10 mouse cellular contexts compared by ENCODE assay signal in genomic region chr2:75136618-75137017, GRCm38 (mm10).
DNase-seq lines count a peak whose midpoint lies in the region; ATAC-seq and TF ChIP-seq lines count a peak whose summit lies in the region.
"Had no signal": no experiment of that assay in that cellular context is flagged by ENCODE, and none has a peak within 500 bp of the region (broad histone marks: within the 10 kb centered on the region; RNA-seq: fewer than 3 reads in every experiment).

No protein-coding gene starts in this region.

- peaks cover 14% of the 10 kb centered on the region for H3K4me1 ChIP-seq in hindbrain, embryonic 13.5 days (replicated peaks)
- H3K4me1 ChIP-seq in hindbrain, embryonic 12.5 days = peaks cover 9% of the 10 kb centered on the region
- H3K4me1 ChIP-seq in neural tube, embryonic 11.5 days (ENCODE audit: control insufficient read depth, insufficient read depth, low read length) = peaks cover 10% of the 10 kb centered on the region; the same call in 1 of the 2 replicates
- H3K4me1 ChIP-seq in intestine, embryonic 16.5 days (ENCODE audit: control insufficient read depth, insufficient read depth, low read length) = 0 out of 2 replicates have a peak, but pooled peaks cover 4% of the 10 kb centered on the region
- no peaks in the 10 kb centered on the region; the same call in 1 of the 2 replicates for H3K4me1 ChIP-seq in neural tube, embryonic 14.5 days (ENCODE audit: control insufficient read depth, insufficient read depth, low read length)
- H3K4me1 ChIP-seq in thymus, adult 2 months (replicated peaks; ENCODE audit: control insufficient read depth, insufficient read depth, low read length) = no peaks in the 10 kb centered on the region

- H3K9ac ChIP-seq in hindbrain, embryonic 13.5 days = no peak overlapping the region
- no peak overlapping the region for H3K9ac ChIP-seq in hindbrain, embryonic 12.5 days
- peak overlapping the region; percentile 41; the same call in 1 of the 2 replicates for H3K9ac ChIP-seq in neural tube, embryonic 11.5 days (ENCODE audit: low read length)
- H3K9ac ChIP-seq in intestine, embryonic 16.5 days (ENCODE audit: low read depth, low read length) = no peak overlapping the region
- peak overlapping the region; percentile 54; the same call in 1 of the 2 replicates for H3K9ac ChIP-seq in neural tube, embryonic 14.5 days (replicated peaks; ENCODE audit: low read depth, low read length)

- no peak for TF ChIP-seq CTCF in thymus, adult 2 months (IDR thresholded peaks at IDR 0.05; ENCODE audit: borderline replicate concordance, control insufficient read depth, extremely low read depth, insufficient read depth, low read length, poor library complexity)

- no peaks in the 10 kb centered on the region for H3K36me3 ChIP-seq in hindbrain, embryonic 13.5 days
- no peaks in the 10 kb centered on the region for H3K36me3 ChIP-seq in hindbrain, embryonic 12.5 days
- no peaks in the 10 kb centered on the region for H3K36me3 ChIP-seq in neural tube, embryonic 11.5 days (ENCODE audit: control insufficient read depth, insufficient read depth, low read length)
- H3K36me3 ChIP-seq in intestine, embryonic 16.5 days (ENCODE audit: control insufficient read depth, insufficient read depth, low read length) = no peaks in the 10 kb centered on the region
- H3K36me3 ChIP-seq in neural tube, embryonic 14.5 days (ENCODE audit: control insufficient read depth, insufficient read depth, low read length) = no peaks in the 10 kb centered on the region
- H3K36me3 ChIP-seq in thymus, adult 2 months (ENCODE audit: control insufficient read depth, insufficient read depth, low read length) = no peaks in the 10 kb centered on the region

- H3K4me2 ChIP-seq in hindbrain, embryonic 13.5 days = peak overlapping the region; percentile 85
- no peak overlapping the region for H3K4me2 ChIP-seq in hindbrain, embryonic 12.5 days (replicated peaks)
- peak overlapping the region; percentile 99 for H3K4me2 ChIP-seq in neural tube, embryonic 11.5 days (ENCODE audit: low read depth)
- H3K4me2 ChIP-seq in intestine, embryonic 16.5 days (ENCODE audit: low read depth, low read length) = no peak overlapping the region
- H3K4me2 ChIP-seq in neural tube, embryonic 14.5 days (ENCODE audit: low read depth, low read length) = peak overlapping the region; percentile 98; the same call in 1 of the 2 replicates

- peaks cover 79% of the 10 kb centered on the region for H3K27me3 ChIP-seq in hindbrain, embryonic 13.5 days
- peaks cover 76% of the 10 kb centered on the region for H3K27me3 ChIP-seq in hindbrain, embryonic 12.5 days
- peaks cover 11% of the 10 kb centered on the region for H3K27me3 ChIP-seq in neural tube, embryonic 11.5 days (ENCODE audit: control insufficient read depth, insufficient read depth, low read length)
- peaks cover 26% of the 10 kb centered on the region for H3K27me3 ChIP-seq in intestine, embryonic 16.5 days (replicated peaks; ENCODE audit: control insufficient read depth, insufficient read depth, low read length)
- no peaks in the 10 kb centered on the region for H3K27me3 ChIP-seq in neural tube, embryonic 14.5 days (ENCODE audit: control insufficient read depth, insufficient read depth, low read length)
- H3K27me3 ChIP-seq in thymus, adult 2 months (ENCODE audit: control insufficient read depth, insufficient read depth, low read length) = peaks cover 7% of the 10 kb centered on the region; the same call in 1 of the 2 replicates

- 12% methylated on average over 8 of the region's 8 CpGs for WGBS in hindbrain, embryonic 13.5 days
- 12% methylated on average over 8 of the region's 8 CpGs for WGBS in hindbrain, embryonic 12.5 days
- 14% methylated on average over 8 of the region's 8 CpGs for WGBS in neural tube, embryonic 11.5 days
- whole genome bisulfite sequencing in intestine, embryonic 16.5 days = 27% methylated on average over 8 of the region's 8 CpGs
- 17% methylated on average over 8 of the region's 8 CpGs for whole genome bisulfite sequencing in neural tube, embryonic 14.5 days
- 48% methylated on average over 8 of the region's 8 CpGs for WGBS in thymus, adult 2 months

- no peak overlapping the region for H3K27ac ChIP-seq in hindbrain, embryonic 13.5 days
- H3K27ac ChIP-seq in hindbrain, embryonic 12.5 days = no peak overlapping the region
- H3K27ac ChIP-seq in neural tube, embryonic 11.5 days (ENCODE audit: low read depth, low read length) = no peak overlapping the region
- no peak overlapping the region for H3K27ac ChIP-seq in intestine, embryonic 16.5 days (ENCODE audit: low read length)
- no peak overlapping the region for H3K27ac ChIP-seq in neural tube, embryonic 14.5 days (ENCODE audit: low read depth, low read length)
- H3K27ac ChIP-seq in thymus, adult 2 months (ENCODE audit: control insufficient read depth, insufficient read depth, low read length) = no peak overlapping the region

- no peaks in the 10 kb centered on the region for H3K9me3 ChIP-seq in hindbrain, embryonic 13.5 days
- no peaks in the 10 kb centered on the region for H3K9me3 ChIP-seq in hindbrain, embryonic 12.5 days (replicated peaks)
- H3K9me3 ChIP-seq in neural tube, embryonic 11.5 days (ENCODE audit: control insufficient read depth, low read length) = no peaks in the 10 kb centered on the region
- no peaks in the 10 kb centered on the region for H3K9me3 ChIP-seq in intestine, embryonic 16.5 days (ENCODE audit: control insufficient read depth, low read length)
- H3K9me3 ChIP-seq in neural tube, embryonic 14.5 days (ENCODE audit: control insufficient read depth, low read length) = no peaks in the 10 kb centered on the region

- ATAC-seq in hindbrain, embryonic 13.5 days (ENCODE audit: low FRiP score) = no peak
- ATAC-seq in hindbrain, embryonic 12.5 days (ENCODE audit: low FRiP score) = no peak
- no peak for ATAC-seq in neural tube, embryonic 11.5 days (ENCODE audit: insufficient read depth, low FRiP score, low TSS enrichment)
- ATAC-seq in intestine, embryonic 16.5 days = no peak
- ATAC-seq in neural tube, embryonic 14.5 days (ENCODE audit: low read depth) = no peak
- no peak for ATAC-seq in erythroblast, adult 5-6 weeks (replicated peaks; ENCODE audit: low FRiP score, poor library complexity, severe bottlenecking)

- no peak for TF ChIP-seq POLR2A in thymus, adult 2 months (IDR thresholded peaks at IDR 0.05; ENCODE audit: control insufficient read depth, extremely low read depth, insufficient read depth, low read length, poor library complexity)

- no peak for DNase-seq in neural tube, embryonic 11.5 days (ENCODE audit: low spot score)
- no peak for DNase-seq in neural tube, embryonic 10.5 days (ENCODE audit: extremely low spot score, low spot score)
- no peak for DNase-seq in thymus, adult 2 months
- DNase-seq: lung, postnatal 4 days; thymus, postnatal 25 days had no signal

- peak overlapping the region; percentile 44 for H3K4me3 ChIP-seq in hindbrain, embryonic 13.5 days
- H3K4me3 ChIP-seq in hindbrain, embryonic 12.5 days = no peak overlapping the region
- no peak overlapping the region; the same call in 1 of the 2 replicates for H3K4me3 ChIP-seq in neural tube, embryonic 11.5 days (ENCODE audit: low read depth, low read length)
- H3K4me3 ChIP-seq in intestine, embryonic 16.5 days (ENCODE audit: low read length) = peak overlapping the region; percentile 42
- H3K4me3 ChIP-seq in neural tube, embryonic 14.5 days (ENCODE audit: low read depth, low read length) = peak overlapping the region; percentile 42
- no peak overlapping the region for H3K4me3 ChIP-seq in thymus, adult 2 months (ENCODE audit: control insufficient read depth, insufficient read depth, low read length)

Comparison
In these comparisons a context has a peak if more than half of its experiments do, and no peak if none do; other contexts are left out.
1. H3K4me2 ChIP-seq: peak in hindbrain, embryonic 13.5 days (single experiment), neural tube, embryonic 11.5 days (single experiment) and neural tube, embryonic 14.5 days (single experiment); none in hindbrain, embryonic 12.5 days (single experiment) and intestine, embryonic 16.5 days (single experiment).
2. H3K4me3 ChIP-seq: peak in hindbrain, embryonic 13.5 days (single experiment), intestine, embryonic 16.5 days (single experiment) and neural tube, embryonic 14.5 days (single experiment); none in hindbrain, embryonic 12.5 days (single experiment), neural tube, embryonic 11.5 days (single experiment) and thymus, adult 2 months (single experiment).
3. H3K9ac ChIP-seq: peak in neural tube, embryonic 11.5 days (single experiment) and neural tube, embryonic 14.5 days (single experiment); none in hindbrain, embryonic 13.5 days (single experiment), hindbrain, embryonic 12.5 days (single experiment) and intestine, embryonic 16.5 days (single experiment).